Mouse (Mus musculus) liver, embryonic 14.5 days (tissue): ENCODE measurements at regions not wholly inside any gene's neighbourhood (a gene's known extent, or its start where the extent isn't known, plus 50 kb on each side); places are given as distances from the start of the nearest gene placed in this dataset.
"Not testable (repeated sequence)": the region's sequence is repeated elsewhere in the genome, so short reads cannot be mapped to it uniquely, and the experiment has no call there.

Experiments used
- CTCF ChIP-seq: IDR thresholded peaks from 2 replicates; pipeline ENCODE4 v1.5.1; 2016; ENCODE audit warnings: antibody characterized with exemption, low read depth, control low read depth
- EP300 ChIP-seq: IDR thresholded peaks from 2 replicates; pipeline ENCODE4 v1.6.1; 2016; ENCODE audit warnings: antibody characterized with exemption, low read depth

DNA sequence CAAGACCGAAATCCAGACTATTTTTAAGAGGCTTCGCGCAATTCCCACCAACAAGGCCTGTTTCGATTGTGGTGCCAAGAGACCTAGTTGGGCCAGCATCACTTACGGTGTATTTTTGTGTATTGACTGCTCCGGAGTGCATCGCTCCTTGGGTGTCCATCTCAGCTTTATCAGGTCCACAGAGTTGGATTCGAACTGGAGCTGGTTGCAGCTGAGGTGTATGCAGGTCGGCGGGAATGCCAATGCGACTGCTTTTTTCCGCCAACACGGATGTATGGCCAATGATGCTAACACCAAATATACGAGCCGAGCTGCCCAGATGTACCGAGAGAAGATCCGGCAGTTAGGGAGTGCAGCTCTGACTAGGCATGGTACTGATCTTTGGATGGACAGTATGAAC is 73.9 kb upstream of the Oxtr start:
- not testable (repeated sequence) for TF ChIP-seq CTCF, EP300
